Mouse (Mus musculus): ENCODE results near the gene Hsd11b1.

GRCm38 (mm10) chr1:193226114-193226513, 37.8 kb downstream of the Hsd11b1 start:
- no peak for TF ChIP-seq CTCF (IDR thresholded peaks at IDR 0.05; ENCODE audit: low read depth, low read length)
- no peak for TF ChIP-seq POLR2A (IDR thresholded peaks at IDR 0.05; ENCODE audit: extremely low read depth, insufficient read depth, low read length)

All from liver, adult 2 months (tissue).